ENCODE assay signal across 9 mouse cellular contexts in the genomic region with DNA sequence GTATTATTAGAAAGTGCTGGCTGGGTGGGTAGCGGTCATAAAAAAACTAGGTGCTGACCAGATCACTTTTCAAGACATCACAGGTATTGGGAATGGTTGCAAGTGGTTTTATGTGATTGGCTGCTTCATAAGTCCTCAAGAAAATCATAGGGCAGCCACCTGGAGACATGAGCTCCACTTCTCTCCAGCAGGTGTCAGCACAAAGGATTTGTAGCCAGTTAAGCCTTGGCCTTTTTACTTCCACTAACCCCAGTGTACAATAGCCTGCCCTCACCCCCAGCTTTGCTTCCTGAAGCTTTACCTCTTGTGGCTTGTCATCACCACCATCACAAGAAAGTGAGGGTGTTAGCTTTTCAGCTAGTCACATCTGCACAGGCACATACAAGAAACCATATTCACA.
DNase-seq lines count a peak whose midpoint lies in the region; ATAC-seq lines count a peak whose summit lies in the region.
"Had no signal": no experiment of that assay in that cellular context is flagged by ENCODE, and none has a peak within 500 bp of the region (broad histone marks: within the 10 kb centered on the region; RNA-seq: fewer than 3 reads in every experiment).

No protein-coding gene starts in this region.

- no peaks in the 10 kb centered on the region for H3K27me3 ChIP-seq in heart, embryonic 10.5 days (ENCODE audit: insufficient read depth, poor library complexity, severe bottlenecking)
- no peaks in the 10 kb centered on the region for H3K27me3 ChIP-seq in kidney, embryonic 16.5 days (ENCODE audit: insufficient read depth, low read length)
- H3K27me3 ChIP-seq: embryonic facial prominence, embryonic 13.5 days had no signal

- no peak overlapping the region for H3K4me3 ChIP-seq in heart, embryonic 10.5 days
- no peak overlapping the region for H3K4me3 ChIP-seq in kidney, embryonic 16.5 days (ENCODE audit: low read length)

- H3K27ac ChIP-seq in heart, embryonic 10.5 days: no peak overlapping the region
- no peak overlapping the region for H3K27ac ChIP-seq in kidney, embryonic 16.5 days (ENCODE audit: low read length)
- H3K27ac ChIP-seq: embryonic facial prominence, embryonic 13.5 days had no signal

- H3K9ac ChIP-seq in kidney, embryonic 16.5 days (replicated peaks; ENCODE audit: low read length): no peak overlapping the region

- intact Hi-C loops in left cerebral cortex, postnatal 25 days (cut with DNase I): loop anchor here (2.0 kb wide), 2 partner anchors 51 to 389 kb away; no protein-coding TSS in a partner anchor

- peak; percentile 77; the same call in 1 of the 2 replicates for ATAC-seq in kidney, embryonic 16.5 days (ENCODE audit: low FRiP score, low TSS enrichment)

- H3K9me3 ChIP-seq in heart, embryonic 10.5 days: no peaks in the 10 kb centered on the region
- H3K9me3 ChIP-seq in kidney, embryonic 16.5 days (ENCODE audit: low read length): no peaks in the 10 kb centered on the region
- H3K9me3 ChIP-seq: embryonic facial prominence, embryonic 13.5 days had no signal

- WGBS in heart, embryonic 10.5 days: 50% methylated on average over 1 of the region's 1 CpGs
- WGBS in kidney, embryonic 16.5 days: 42% methylated on average over 1 of the region's 1 CpGs

- H3K4me2 ChIP-seq in kidney, embryonic 16.5 days (replicated peaks; ENCODE audit: low read depth, low read length): no peak overlapping the region

- H3K4me1 ChIP-seq in heart, embryonic 10.5 days: peaks cover 8% of the 10 kb centered on the region
- peaks cover 14% of the 10 kb centered on the region; the same call in 1 of the 2 replicates for H3K4me1 ChIP-seq in kidney, embryonic 16.5 days (ENCODE audit: insufficient read depth, low read length)

- peak; percentile 74 for DNase-seq in heart, adult 11 months
- no peak for DNase-seq in heart, embryonic 10.5 days (ENCODE audit: low spot score)
- DNase-seq in 3T3-L1 (ENCODE audit: low read depth, low spot score): peak; percentile 1
- DNase-seq in cerebellum, postnatal 14 days: peak; percentile 72 to 75
- no peak for DNase-seq in urinary bladder, postnatal 36 days (ENCODE audit: low spot score in 2 of 2)
- DNase-seq in T-cell, adult 2 months (ENCODE audit: low spot score): no peak
- no peak for DNase-seq in left cerebral cortex, postnatal 25 days (ENCODE audit: low spot score in 2 of 2)

- H3K36me3 ChIP-seq in heart, embryonic 10.5 days: no peaks in the 10 kb centered on the region
- H3K36me3 ChIP-seq in kidney, embryonic 16.5 days (ENCODE audit: insufficient read depth, low read length): no peaks in the 10 kb centered on the region
- H3K36me3 ChIP-seq: embryonic facial prominence, embryonic 13.5 days had no signal

Comparison
In these comparisons a context has a peak if more than half of its experiments do, and no peak if none do; other contexts are left out.
1. DNase-seq: peak in heart, adult 11 months (single experiment), 3T3-L1 (single experiment) and cerebellum, postnatal 14 days (2 of 2); none in heart, embryonic 10.5 days (single experiment), urinary bladder, postnatal 36 days (0 of 2), T-cell, adult 2 months (single experiment) and left cerebral cortex, postnatal 25 days (0 of 2).